Mouse (Mus musculus) CH12.LX (cell line): ENCODE results near the gene Lypd1. TPM values are rescaled to one million over a fixed set of nuclear protein-coding genes. Genes with fewer than 3 reads are reported as not detected.

Experiments used
- DNase-seq: peaks from one replicate; pipeline ENCODE4 v3.0.0-alpha.2; 2013; ENCODE audit errors: extremely low read depth
- H3K27ac ChIP-seq: 2 replicates; pipeline ENCODE4 v1.5.1; 2012; ENCODE audit warnings: low read depth, mild to moderate bottlenecking, control low read depth, moderate library complexity; ENCODE audit not compliant: insufficient read depth
- H3K27me3 ChIP-seq: replicated peaks from 2 replicates; pipeline ENCODE3; 2012; ENCODE audit warnings: inconsistent platforms
- H3K36me3 ChIP-seq, 2 experiments: replicated peaks in 1 of 2; 2 replicates each; pipeline versions ENCODE3 to v1.6.1; 2012; ENCODE audit warnings: inconsistent platforms in 1 of 2, low read length in 1 of 2, mild to moderate bottlenecking in 1 of 2, mixed read lengths in 1 of 2, moderate library complexity in 1 of 2; ENCODE audit not compliant: control insufficient read depth in 1 of 2, insufficient read depth in 1 of 2
- H3K4me1 ChIP-seq, 2 experiments: 2 replicates each; pipeline ENCODE4 v1.6.1; 2012; ENCODE audit warnings: inconsistent platforms in 1 of 2, moderate library complexity in 1 of 2; ENCODE audit not compliant: insufficient read depth in 2 of 2, control insufficient read depth in 1 of 2
- H3K4me2 ChIP-seq: 2 replicates; pipeline ENCODE4 v1.6.1; 2012; ENCODE audit warnings: low read depth, mild to moderate bottlenecking, control low read depth; ENCODE audit not compliant: poor library complexity, insufficient read depth, severe bottlenecking
- H3K4me3 ChIP-seq, 3 experiments: fragments of 150-350 bp in 1 of 3; sonication (generic) in 1 of 3; replicated peaks in 1 of 3; 2 replicates each; pipeline versions ENCODE3 to v1.5.1; 2011 to 2012; ENCODE audit warnings: low read depth in 2 of 3, low read length in 2 of 3, mild to moderate bottlenecking in 2 of 3, moderate library complexity in 2 of 3, control low read depth in 1 of 3, improper control_type of control experiment in 1 of 3, inconsistent platforms in 1 of 3, mixed read lengths in 1 of 3; ENCODE audit not compliant: poor library complexity in 1 of 3
- H3K79me2 ChIP-seq: replicated peaks from 2 replicates; pipeline ENCODE4 v1.6.1; 2012; ENCODE audit warnings: mild to moderate bottlenecking, moderate library complexity; ENCODE audit not compliant: control insufficient read depth, poor library complexity, insufficient read depth, severe bottlenecking; ENCODE audit errors: extremely low read depth
- H3K9ac ChIP-seq: 2 replicates; pipeline ENCODE4 v1.6.1; 2012; ENCODE audit warnings: low read depth, mild to moderate bottlenecking, control low read depth, moderate library complexity; ENCODE audit not compliant: insufficient read depth
- H3K9me3 ChIP-seq: replicated peaks from 2 replicates; pipeline ENCODE3; 2012; ENCODE audit warnings: low read length, inconsistent platforms, mixed read lengths
- BHLHE40 ChIP-seq: IDR thresholded peaks from 2 replicates; pipeline ENCODE4 v1.6.1; 2011; ENCODE audit warnings: mild to moderate bottlenecking, low read depth, low read length, improper control_type of control experiment
- E2F4 ChIP-seq: IDR thresholded peaks from 2 replicates; pipeline ENCODE4 v1.6.1; 2011; ENCODE audit warnings: low read depth, low read length, improper control_type of control experiment; ENCODE audit not compliant: insufficient replicate concordance
- ELF1 ChIP-seq: IDR thresholded peaks from 2 replicates; pipeline ENCODE4 v1.6.1; 2014; ENCODE audit warnings: low read depth, mild to moderate bottlenecking, inconsistent platforms, low read length, improper control_type of control experiment
- JUND ChIP-seq: conservative IDR thresholded peaks from 2 replicates; pipeline ENCODE4 v1.6.1; 2011; ENCODE audit warnings: low read depth, low read length, improper control_type of control experiment
- KAT2A ChIP-seq: IDR thresholded peaks from 2 replicates; pipeline ENCODE4 v1.6.1; 2012; ENCODE audit warnings: low read length, improper control_type of control experiment, inconsistent platforms; ENCODE audit not compliant: insufficient replicate concordance
- MAFK ChIP-seq: IDR thresholded peaks from 2 replicates; pipeline ENCODE4 v1.6.1; 2011; ENCODE audit warnings: low read length, improper control_type of control experiment; ENCODE audit not compliant: insufficient replicate concordance
- MAX ChIP-seq: IDR thresholded peaks from 2 replicates; pipeline ENCODE4 v1.6.1; 2011; ENCODE audit warnings: low read length, improper control_type of control experiment
- MAZ ChIP-seq: IDR thresholded peaks from 2 replicates; pipeline ENCODE4 v1.6.1; 2012; ENCODE audit warnings: low read depth, mild to moderate bottlenecking, inconsistent platforms, low read length, improper control_type of control experiment, moderate library complexity
- MEF2A ChIP-seq: IDR thresholded peaks from 2 replicates; pipeline ENCODE4 v1.6.1; 2014; ENCODE audit warnings: low read depth, mild to moderate bottlenecking, inconsistent platforms, low read length, improper control_type of control experiment, borderline replicate concordance
- MXI1 ChIP-seq: IDR thresholded peaks from 2 replicates; pipeline ENCODE4 v1.6.1; 2011; ENCODE audit warnings: mild to moderate bottlenecking, low read depth, low read length, improper control_type of control experiment
- NRF1 ChIP-seq: IDR thresholded peaks from 2 replicates; pipeline ENCODE4 v1.6.1; 2014; ENCODE audit warnings: low read depth, mild to moderate bottlenecking, inconsistent platforms, low read length, improper control_type of control experiment, moderate library complexity
- RCOR1 ChIP-seq: conservative IDR thresholded peaks from 2 replicates; pipeline ENCODE4 v1.6.1; 2012; ENCODE audit warnings: low read depth, mild to moderate bottlenecking, inconsistent platforms, low read length, improper control_type of control experiment
- SIN3A ChIP-seq: IDR thresholded peaks from 2 replicates; pipeline ENCODE4 v1.6.1; 2012; ENCODE audit warnings: low read length, improper control_type of control experiment, inconsistent platforms
- ZKSCAN1 ChIP-seq: IDR thresholded peaks from 2 replicates; pipeline ENCODE4 v1.6.1; 2012; ENCODE audit warnings: low read depth, inconsistent platforms, low read length, improper control_type of control experiment, borderline replicate concordance
- ZMIZ1 ChIP-seq: IDR thresholded peaks from 2 replicates; pipeline ENCODE4 v1.6.1; 2012; ENCODE audit warnings: low read depth, mild to moderate bottlenecking, inconsistent platforms, low read length, improper control_type of control experiment
- dilution Hi-C: fragments of 300-500 bp; cut with MboI; formaldehyde crosslinking; loops from 2 replicates; pipeline ENCODE4 v1.14.3; 2020; ENCODE audit warnings: low sequenced_read_pairs; ENCODE audit not compliant: extremely low pct_unique_long_range_greater_than_20kb, extremely low pct_ligation_motif_present
- in situ Hi-C: fragments of 300-500 bp; cut with MboI; formaldehyde crosslinking; loops from 3 replicates; pipeline ENCODE4 v1.14.3; 2019; ENCODE audit warnings: low sequenced_read_pairs, low pct_ligation_motif_present, low pct_unique_long_range_greater_than_20kb, mixed read lengths
- polyA plus RNA-seq: library from polyadenylated mRNA; unstranded; fragments of >175 nt; gene quantifications from 2 replicates; pipeline ENCODE4 v1.2.1, GENCODE M21; 2012; ENCODE audit warnings: low read depth; ENCODE audit not compliant: insufficient read length
- total RNA-seq, 2 experiments: library from RNA; depleted of rRNA; stranded (reverse); fragments of 300-350 nt in 1 of 2; fragments of >200 nt in 1 of 2; gene quantifications; 2 replicates each; pipeline ENCODE4 v1.2.3; 2012 to 2014

Gene Lypd1
- total and polyA plus RNA-seq, 3 experiments, result not detected

- no peak overlapping the region for H3K4me2 ChIP-seq
Observed at GRCm38 (mm10) chr1:125911901-125912445, 928 bp downstream of the Lypd1 start.

GRCm38 (mm10) chr1:125911337-125911900 lies 1.5 kb downstream of the Lypd1 start:
- Histone ChIP-seq H3K9me3 (peaks cover 71% of the 10 kb centered on the region), H3K9ac (no peak overlapping the region), H3K27ac (no peak overlapping the region), H3K79me2 (no peaks in the 10 kb centered on the region), H3K4me2 (no peak overlapping the region), H3K4me3 (no peak overlapping the region), H3K36me3 (no peaks in the 10 kb centered on the region), H3K27me3 (no peaks in the 10 kb centered on the region), H3K4me1 (no peaks in the 10 kb centered on the region)
- TF ChIP-seq BHLHE40, result no peak
- TF ChIP-seq ZKSCAN1, result no peak
- TF ChIP-seq MAFK, result no peak
- TF ChIP-seq ZMIZ1, result no peak
- no peak for TF ChIP-seq NRF1
- no peak for TF ChIP-seq SIN3A
- TF ChIP-seq ELF1, result no peak
- no peak for TF ChIP-seq MEF2A
- TF ChIP-seq MXI1, result no peak
- TF ChIP-seq MAZ, result no peak
- no peak for TF ChIP-seq RCOR1
- in situ Hi-C loops (no loop called here), dilution Hi-C loops (no loop called here)
- no peak for DNase-seq

More at GRCm38 (mm10) chr1:125911901-125912445, 928 bp downstream of the Lypd1 start:
- Histone ChIP-seq H3K79me2 (no peaks in the 10 kb centered on the region), H3K36me3 (no peaks in the 10 kb centered on the region), H3K4me3 (no peak overlapping the region), H3K27ac (no peak overlapping the region), H3K9me3 (peaks cover 72% of the 10 kb centered on the region), H3K27me3 (no peaks in the 10 kb centered on the region), H3K4me1 (no peaks in the 10 kb centered on the region), H3K9ac (no peak overlapping the region)
- dilution Hi-C loops, result no loop called here
- DNase-seq, result no peak
- in situ Hi-C loops, result no loop called here
- TF ChIP-seq SIN3A (no peak), JUND (no peak)

- H3K9ac ChIP-seq, result no peak overlapping the region
- no peaks in the 10 kb centered on the region for H3K27me3 ChIP-seq
- H3K4me3 ChIP-seq, result no peak overlapping the region
- in situ Hi-C loops, result no loop called here
- peaks cover 69% of the 10 kb centered on the region for H3K9me3 ChIP-seq
- no peak overlapping the region for H3K4me2 ChIP-seq
- dilution Hi-C loops, result no loop called here
- no peak overlapping the region for H3K27ac ChIP-seq
- H3K36me3 ChIP-seq, result no peaks in the 10 kb centered on the region
- no peak for TF ChIP-seq E2F4
- no peak for TF ChIP-seq BHLHE40
- TF ChIP-seq MAX, result no peak
- no peak for TF ChIP-seq KAT2A
- TF ChIP-seq, all 38 proteins: peak for 0
- Histone ChIP-seq H3K4me1 (no peaks in the 10 kb centered on the region), H3K79me2 (no peaks in the 10 kb centered on the region)
- DNase-seq, result no peak
Observed at GRCm38 (mm10) chr1:125910871-125911265, 2.0 kb downstream of the Lypd1 start.
